Mouse (Mus musculus): ENCODE measurements around the gene Fetub. TPM values are rescaled to one million over a fixed set of nuclear protein-coding genes. Genes with fewer than 3 reads are reported as not detected.

Fetub gene
- polyA plus RNA-seq, 1 experiment, result 0.19 TPM

DNA sequence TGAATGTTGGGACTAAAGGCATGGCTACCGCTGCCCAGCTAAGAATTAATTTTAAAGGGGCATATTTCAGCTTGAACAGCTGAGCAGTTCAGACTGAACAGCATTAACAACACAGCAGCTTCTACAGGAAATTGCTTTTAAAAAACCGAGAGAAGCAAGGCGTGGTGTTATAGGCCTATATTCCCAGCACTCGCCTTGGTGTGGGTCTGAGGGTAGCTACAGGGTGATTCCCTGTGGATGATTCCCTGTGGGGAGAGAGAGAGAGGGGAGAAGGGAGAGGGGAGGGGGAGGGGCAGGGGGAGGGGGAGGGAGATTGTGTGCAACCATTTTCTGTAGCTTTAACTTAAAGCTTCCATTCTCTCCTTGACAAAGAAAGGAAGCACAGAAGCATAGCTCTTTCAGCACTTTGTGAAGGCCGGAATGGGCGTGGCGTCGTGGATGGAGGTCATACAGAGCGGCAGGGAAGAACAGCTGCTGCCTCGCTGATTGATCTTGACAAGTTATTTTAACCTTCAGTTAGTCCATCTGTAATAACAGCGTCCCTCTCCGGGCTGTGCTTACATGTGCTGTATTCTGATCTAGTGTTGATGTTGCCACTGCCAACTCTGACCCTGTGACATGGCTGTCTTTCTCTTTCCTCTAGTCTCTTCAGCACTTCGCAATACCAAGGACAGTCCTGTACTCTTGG is 37.4 kb downstream of the Fetub start:
- Histone ChIP-seq H3K4me3 (ENCODE audit: insufficient read depth, low read length) (no peak overlapping the region), H3K4me1 (ENCODE audit: control insufficient read depth, insufficient read depth, low read length) (no peaks in the 10 kb centered on the region), H3K27ac (ENCODE audit: insufficient read depth, low read length) (no peak overlapping the region)
- TF ChIP-seq CTCF (IDR thresholded peaks at IDR 0.05; ENCODE audit: extremely low read depth, insufficient read depth, low read length), result no peak
- TF ChIP-seq POLR2A (IDR thresholded peaks at IDR 0.05; ENCODE audit: extremely low read depth, insufficient read depth, low read length), result no peak

- Histone ChIP-seq H3K4me1 (ENCODE audit: control insufficient read depth, insufficient read depth, low read length) (no peaks in the 10 kb centered on the region), H3K27ac (ENCODE audit: insufficient read depth, low read length) (no peak overlapping the region), H3K4me3 (ENCODE audit: insufficient read depth, low read length) (no peak overlapping the region)
- TF ChIP-seq CTCF (IDR thresholded peaks at IDR 0.05; ENCODE audit: extremely low read depth, insufficient read depth, low read length) (no peak), POLR2A (IDR thresholded peaks at IDR 0.05; ENCODE audit: extremely low read depth, insufficient read depth, low read length) (no peak)
Observed at GRCm38 (mm10) chr16:22956085-22956439, 37.9 kb downstream of the Fetub start.

GRCm38 (mm10) chr16:22961073-22961472 is 42.9 kb downstream of the Fetub start:
- no peak overlapping the region for H3K4me3 ChIP-seq (ENCODE audit: insufficient read depth, low read length)
- TF ChIP-seq POLR2A (IDR thresholded peaks at IDR 0.05; ENCODE audit: extremely low read depth, insufficient read depth, low read length) (no peak), CTCF (IDR thresholded peaks at IDR 0.05; ENCODE audit: extremely low read depth, insufficient read depth, low read length) (no peak)
- no peak overlapping the region for H3K27ac ChIP-seq (ENCODE audit: insufficient read depth, low read length)
- no peaks in the 10 kb centered on the region for H3K4me1 ChIP-seq (ENCODE audit: control insufficient read depth, insufficient read depth, low read length)

DNA sequence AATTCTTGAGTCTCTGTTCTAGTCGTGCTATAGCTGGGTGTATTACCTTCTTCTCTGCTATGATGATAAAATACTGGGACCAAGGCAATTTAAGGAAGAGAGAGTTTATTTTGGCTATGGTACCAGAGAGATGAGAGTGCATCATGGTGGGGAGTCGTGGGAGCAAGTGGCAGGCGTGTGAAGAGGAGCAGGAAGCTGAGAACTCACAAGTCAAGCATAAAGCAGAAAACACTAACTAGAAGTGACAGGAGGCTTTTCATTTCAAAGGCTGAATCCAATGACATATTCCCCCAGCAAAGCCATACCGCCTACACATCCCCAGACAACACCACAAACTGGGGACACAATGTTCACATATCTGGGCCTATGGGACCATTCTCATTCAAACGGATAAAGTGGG is 44.1 kb downstream of the Fetub start:
- H3K4me1 ChIP-seq (ENCODE audit: control insufficient read depth, insufficient read depth, low read length), result no peaks in the 10 kb centered on the region
- no peak overlapping the region for H3K27ac ChIP-seq (ENCODE audit: insufficient read depth, low read length)
- TF ChIP-seq POLR2A (IDR thresholded peaks at IDR 0.05; ENCODE audit: extremely low read depth, insufficient read depth, low read length) (no peak), CTCF (IDR thresholded peaks at IDR 0.05; ENCODE audit: extremely low read depth, insufficient read depth, low read length) (no peak)
- no peak overlapping the region for H3K4me3 ChIP-seq (ENCODE audit: insufficient read depth, low read length)

DNA sequence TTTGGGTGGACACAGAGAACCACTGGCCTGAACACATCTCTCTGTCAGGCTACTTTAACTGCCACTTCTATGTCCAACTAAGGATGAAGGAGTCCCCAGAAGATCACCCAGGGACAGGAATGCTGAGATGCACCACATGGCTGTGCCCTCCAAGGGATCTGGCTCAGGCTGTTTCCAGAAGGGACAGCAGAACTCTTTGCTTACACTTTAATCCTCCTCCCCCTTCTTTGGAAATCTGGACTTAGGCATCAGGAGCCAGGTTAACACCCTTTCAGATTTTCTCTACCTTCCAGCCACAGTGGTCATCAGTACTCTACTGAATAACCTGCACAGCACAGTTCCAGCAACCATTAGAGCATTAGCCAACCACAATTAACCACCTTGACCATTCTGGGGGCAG is 45.2 kb downstream of the Fetub start:
- Histone ChIP-seq H3K4me1 (ENCODE audit: control insufficient read depth, insufficient read depth, low read length) (no peaks in the 10 kb centered on the region), H3K27ac (ENCODE audit: insufficient read depth, low read length) (no peak overlapping the region), H3K4me3 (ENCODE audit: insufficient read depth, low read length) (no peak overlapping the region)
- no peak for TF ChIP-seq POLR2A (IDR thresholded peaks at IDR 0.05; ENCODE audit: extremely low read depth, insufficient read depth, low read length)
- TF ChIP-seq CTCF (IDR thresholded peaks at IDR 0.05; ENCODE audit: extremely low read depth, insufficient read depth, low read length), result no peak

DNA sequence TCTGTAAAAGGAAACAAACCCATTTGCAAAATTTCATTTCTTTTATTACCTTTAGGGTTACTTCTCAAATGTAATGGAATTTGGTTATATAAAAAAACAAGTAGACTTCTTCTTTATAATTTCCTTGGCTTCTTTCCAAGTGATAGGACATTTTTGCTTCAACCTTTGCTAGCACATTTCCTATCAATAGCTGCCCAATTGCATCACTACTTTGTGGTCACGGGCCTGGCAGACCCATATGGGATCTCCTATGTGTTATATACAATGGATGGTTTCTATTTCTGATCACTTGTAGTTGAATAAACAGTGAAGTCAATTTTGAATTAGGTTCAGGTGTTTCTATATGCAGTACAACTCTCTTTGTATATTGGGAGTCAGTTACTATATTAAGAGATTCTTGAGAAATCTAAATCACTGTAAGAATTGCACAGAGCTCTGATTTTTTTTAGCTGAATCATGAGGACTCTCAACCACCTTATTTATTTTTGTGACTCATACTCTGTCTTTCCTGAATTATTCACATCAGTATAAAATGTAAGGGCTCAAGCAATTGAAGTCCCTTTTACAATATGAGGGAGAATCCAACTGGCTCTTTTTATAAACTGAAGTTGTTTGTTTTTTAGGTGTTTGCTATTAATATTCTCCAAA is 49.4 kb downstream of the Fetub start:
- Histone ChIP-seq H3K27ac (ENCODE audit: insufficient read depth, low read length) (no peak overlapping the region; the same call in 1 of the 2 replicates), H3K4me3 (ENCODE audit: insufficient read depth, low read length) (no peak overlapping the region), H3K4me1 (ENCODE audit: control insufficient read depth, insufficient read depth, low read length) (no peaks in the 10 kb centered on the region)
- TF ChIP-seq POLR2A (IDR thresholded peaks at IDR 0.05; ENCODE audit: extremely low read depth, insufficient read depth, low read length) (no peak), CTCF (IDR thresholded peaks at IDR 0.05; ENCODE audit: extremely low read depth, insufficient read depth, low read length) (no peak)

Other genes starting within 250 kb of the Fetub start
- gene Crygs, start 106.8 kb upstream of the Fetub start, polyA plus RNA-seq (2012; rRNA removed), result 0.33 TPM in 1 of 2 replicates, not detected in the other
- gene Tbccd1, start 60.7 kb upstream of the Fetub start, polyA plus RNA-seq (2012; rRNA removed), result 17.4 and 17.7 TPM in 2 replicates
- 40.3 and 41.8 TPM in 2 replicates for gene Dnajb11, start 60.5 kb upstream of the Fetub start, polyA plus RNA-seq (2012; rRNA removed)
- 0.23 TPM in 1 of 2 replicates, not detected in the other for gene Ahsg, start 27.1 kb upstream of the Fetub start, polyA plus RNA-seq (2012; rRNA removed)
- gene Hrg, start 32.7 kb downstream of the Fetub start, polyA plus RNA-seq (2012; rRNA removed), result not detected in 2 replicates
- not detected in 2 replicates for gene Kng2, start 111.1 kb downstream of the Fetub start, polyA plus RNA-seq (2012; rRNA removed)
- 0.08 TPM in 1 of 2 replicates, not detected in the other for gene Kng1, start 139.5 kb downstream of the Fetub start, polyA plus RNA-seq (2012; rRNA removed)
- gene Eif4a2, start 189.1 kb downstream of the Fetub start, polyA plus RNA-seq (2012; rRNA removed), result 673 and 704 TPM in 2 replicates
- 1.1 and 1.3 TPM in 2 replicates for gene Rfc4, start 209.4 kb downstream of the Fetub start, polyA plus RNA-seq (2012; rRNA removed)
- 0.15 TPM in 1 of 2 replicates, not detected in the other for gene Adipoq, start 228.2 kb downstream of the Fetub start, polyA plus RNA-seq (2012; rRNA removed)